Mouse (Mus musculus) bone marrow, adult 2 months (tissue): ENCODE measurements around the gene Gm49342.

Source experiments
- CTCF ChIP-seq: fragments of 200-500 bp; IDR thresholded peaks from 2 replicates; pipeline ENCODE4 v1.5.1; 2011; ENCODE audit warnings: low read length, control low read depth; ENCODE audit not compliant: control insufficient read depth, insufficient read depth
- POLR2A ChIP-seq: fragments of 200-500 bp; IDR thresholded peaks from 2 replicates; pipeline ENCODE4 v1.6.1; 2011; ENCODE audit warnings: low read depth, mild to moderate bottlenecking, control low read depth, low read length, borderline replicate concordance; ENCODE audit not compliant: control insufficient read depth

DNA sequence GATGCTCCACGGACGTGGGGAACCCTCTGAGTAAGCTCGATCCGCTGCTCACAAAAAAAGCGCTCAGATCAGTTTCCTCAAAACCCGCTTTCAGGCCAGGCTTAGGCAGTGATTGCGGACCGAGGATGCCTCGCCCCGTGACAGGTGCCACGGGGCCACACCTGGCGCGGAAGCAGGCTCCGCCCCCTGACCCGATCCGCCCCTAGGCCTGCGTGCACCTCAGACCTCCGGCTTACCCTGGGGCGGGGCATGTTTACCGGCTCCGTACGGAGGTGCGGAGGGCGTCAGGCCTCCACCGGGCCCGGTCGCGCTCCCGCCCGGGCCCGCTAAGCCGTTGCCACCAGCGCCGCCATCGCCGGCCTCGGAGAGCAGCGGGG, 14.0 kb upstream of the Gm49342 start:
- TF ChIP-seq CTCF (no peak), POLR2A (peak; percentile 14; the same call in 1 of the 2 replicates)
